Mouse (Mus musculus) retina, adult 2 months (tissue): Measurements from ENCODE around the gene Gm20920.
"Not testable (repeated sequence)": the region's sequence is repeated elsewhere in the genome, so short reads cannot be mapped to it uniquely, and the experiment has no call there.

Experiments
- DNase-seq: peaks from one replicate; pipeline ENCODE4 v3.0.0-alpha.2; 2012; ENCODE audit warnings: low read depth, low spot score

Gm20920 gene

DNA sequence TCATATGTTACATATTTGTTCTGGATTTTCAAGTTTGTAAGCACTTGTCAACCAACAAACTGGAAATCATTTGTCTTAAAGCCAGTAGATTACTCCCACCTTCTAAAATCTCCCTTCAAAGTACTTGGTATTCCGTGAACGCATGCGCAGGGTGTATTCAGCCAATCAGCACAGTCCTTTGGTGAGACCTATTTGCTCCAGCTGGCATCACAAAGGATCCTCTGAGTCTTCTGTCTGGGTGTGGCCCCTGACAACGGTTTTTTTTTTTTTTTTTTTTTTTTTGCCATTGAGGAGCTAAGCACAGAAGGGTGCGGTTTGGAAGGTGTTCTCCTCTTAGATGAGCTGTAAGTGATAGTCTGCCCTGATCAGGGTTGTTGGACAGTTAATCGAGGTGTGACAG lies at the start of gene Gm20920:
Gm20920 (plus strand) TSS at position 301 of the 400 bp plus-strand sequence.
- not testable (repeated sequence) for DNase-seq
